Mouse (Mus musculus) E14TG2a.4 (cell line): Measurements from ENCODE around the gene Rab23.

ENCODE experiments used
- CTCF ChIP-seq: conservative IDR thresholded peaks from 2 replicates; pipeline ENCODE4 v1.5.1; 2014; ENCODE audit warnings: low read length
- NANOG ChIP-seq: IDR thresholded peaks from 2 replicates; pipeline ENCODE4 v1.6.1; 2014; ENCODE audit warnings: borderline replicate concordance, low read length, mixed read lengths

DNA sequence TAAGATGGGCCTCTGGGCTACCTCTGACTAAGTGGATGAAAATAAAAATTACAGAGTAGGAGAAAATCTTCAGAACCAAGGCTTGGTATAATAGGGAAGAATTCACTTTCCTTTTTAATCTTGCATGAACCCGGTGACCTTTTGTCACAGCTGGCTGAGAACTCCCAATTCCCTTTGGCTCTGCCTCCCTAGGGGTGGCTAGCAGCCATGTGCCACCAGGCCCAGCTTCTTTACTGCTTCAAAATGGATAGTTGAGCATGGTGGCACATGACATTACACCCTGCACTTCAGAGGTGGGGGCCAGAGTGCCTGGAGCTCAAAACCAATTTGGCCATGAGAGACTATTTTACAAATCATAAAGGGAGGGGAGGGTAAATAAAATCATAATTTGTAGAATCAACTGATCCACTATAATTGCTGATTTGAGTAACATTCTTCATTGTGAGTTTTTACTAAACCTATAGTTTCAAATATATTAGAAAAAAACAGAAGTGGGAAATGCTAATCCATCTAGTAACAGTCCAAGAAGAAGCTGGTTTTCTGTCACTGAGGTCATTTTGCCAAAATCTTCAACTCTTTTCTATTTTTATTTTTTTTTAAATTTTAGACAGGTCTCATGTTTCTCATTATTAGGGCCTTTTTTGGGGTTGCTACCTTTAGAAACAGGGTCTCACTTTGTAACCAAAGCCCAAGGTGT, 48.6 kb downstream of the Rab23 start:
- TF ChIP-seq CTCF (no peak), NANOG (no peak)
